Mouse (Mus musculus) testis, adult 2 months (tissue): ENCODE data around the gene Gtpbp8. TPM values are rescaled to one million over a fixed set of nuclear protein-coding genes. Genes with fewer than 3 reads are reported as not detected.

Experiments
- H3K27ac ChIP-seq: fragments of 200-500 bp; 2 replicates; pipeline ENCODE4 v1.5.1; 2012; ENCODE audit warnings: low read depth, low read length; ENCODE audit not compliant: control insufficient read depth, insufficient read depth
- H3K27me3 ChIP-seq: fragments of 200-500 bp; 2 replicates; pipeline ENCODE4 v1.6.1; 2012; ENCODE audit warnings: mild to moderate bottlenecking, low read length, moderate library complexity; ENCODE audit not compliant: control insufficient read depth, insufficient read depth
- H3K36me3 ChIP-seq: fragments of 200-500 bp; 2 replicates; pipeline ENCODE4 v1.6.1; 2012; ENCODE audit warnings: mild to moderate bottlenecking, low read length; ENCODE audit not compliant: control insufficient read depth, insufficient read depth
- H3K4me1 ChIP-seq: fragments of 200-500 bp; 2 replicates; pipeline ENCODE4 v1.6.1; 2012; ENCODE audit warnings: low read length; ENCODE audit not compliant: control insufficient read depth, insufficient read depth
- H3K4me3 ChIP-seq: fragments of 200-500 bp; 2 replicates; pipeline ENCODE4 v1.5.1; 2012; ENCODE audit warnings: low read depth, mild to moderate bottlenecking, low read length, moderate library complexity, mixed read lengths; ENCODE audit not compliant: control insufficient read depth
- CTCF ChIP-seq: fragments of 200-500 bp; IDR thresholded peaks from 2 replicates; pipeline ENCODE4 v1.5.1; 2012; ENCODE audit warnings: low read depth, mild to moderate bottlenecking, inconsistent platforms, low read length, moderate library complexity; ENCODE audit not compliant: control insufficient read depth, insufficient read depth, insufficient replicate concordance
- POLR2A ChIP-seq: fragments of 200-500 bp; IDR thresholded peaks from 2 replicates; pipeline ENCODE4 v1.6.1; 2012; ENCODE audit warnings: low read depth, mild to moderate bottlenecking, inconsistent platforms, low read length, moderate library complexity; ENCODE audit not compliant: control insufficient read depth
- polyA plus RNA-seq: library from polyadenylated mRNA; depleted of rRNA; stranded (reverse); fragments of >200 nt; gene quantifications from 2 replicates; pipeline ENCODE4 v1.2.3, GENCODE M21; 2012

The Gtpbp8 gene
- polyA plus RNA-seq, 1 experiment: 2.8 TPM

GRCm38 (mm10) chr16:44695214-44695858 is 50.8 kb downstream of the Gtpbp8 start:
- Histone ChIP-seq H3K27ac (no peak overlapping the region), H3K4me3 (no peak overlapping the region), H3K36me3 (no peaks in the 10 kb centered on the region), H3K27me3 (no peaks in the 10 kb centered on the region), H3K4me1 (no peaks in the 10 kb centered on the region)
- no peak for TF ChIP-seq POLR2A

- no peak overlapping the region for H3K27ac ChIP-seq
- no peaks in the 10 kb centered on the region for H3K36me3 ChIP-seq
- H3K27me3 ChIP-seq: no peaks in the 10 kb centered on the region
- TF ChIP-seq CTCF (no peak), POLR2A (no peak)
- no peak overlapping the region for H3K4me3 ChIP-seq
- no peaks in the 10 kb centered on the region for H3K4me1 ChIP-seq
These were observed 52.5 kb downstream of the Gtpbp8 start for GRCm38 (mm10) chr16:44693695-44694094.

GRCm38 (mm10) chr16:44692541-44692940 is 53.6 kb downstream of the Gtpbp8 start:
- TF ChIP-seq POLR2A (no peak), CTCF (no peak)
- Histone ChIP-seq H3K36me3 (no peaks in the 10 kb centered on the region), H3K4me1 (0 out of 2 replicates have a peak, but pooled peaks cover 3% of the 10 kb centered on the region), H3K27ac (no peak overlapping the region), H3K27me3 (no peaks in the 10 kb centered on the region), H3K4me3 (no peak overlapping the region)

GRCm38 (mm10) chr16:44691561-44692141 is 54.5 kb downstream of the Gtpbp8 start:
- Histone ChIP-seq H3K27ac (no peak overlapping the region), H3K4me1 (peaks cover 3% of the 10 kb centered on the region), H3K36me3 (no peaks in the 10 kb centered on the region), H3K4me3 (no peak overlapping the region), H3K27me3 (no peaks in the 10 kb centered on the region)
- TF ChIP-seq CTCF (no peak), POLR2A (no peak)

- TF ChIP-seq CTCF (no peak), POLR2A (no peak)
- Histone ChIP-seq H3K27ac (no peak overlapping the region), H3K4me1 (peaks cover 3% of the 10 kb centered on the region), H3K4me3 (no peak overlapping the region), H3K27me3 (no peaks in the 10 kb centered on the region), H3K36me3 (no peaks in the 10 kb centered on the region)
These were observed 55.1 kb downstream of the Gtpbp8 start for GRCm38 (mm10) chr16:44691066-44691465.

- H3K27me3 ChIP-seq: no peaks in the 10 kb centered on the region
- no peak overlapping the region for H3K27ac ChIP-seq
- no peaks in the 10 kb centered on the region for H3K36me3 ChIP-seq
- H3K4me3 ChIP-seq: no peak overlapping the region
- peaks cover 3% of the 10 kb centered on the region for H3K4me1 ChIP-seq
- TF ChIP-seq CTCF (no peak), POLR2A (no peak)
These were observed 55.7 kb downstream of the Gtpbp8 start for GRCm38 (mm10) chr16:44690501-44690900.

GRCm38 (mm10) chr16:44688507-44688906 is 57.7 kb downstream of the Gtpbp8 start:
- H3K27ac ChIP-seq: no peak overlapping the region
- no peak overlapping the region for H3K4me3 ChIP-seq
- peaks cover 3% of the 10 kb centered on the region for H3K4me1 ChIP-seq
- no peaks in the 10 kb centered on the region for H3K36me3 ChIP-seq
- TF ChIP-seq CTCF (no peak), POLR2A (no peak)
- no peaks in the 10 kb centered on the region for H3K27me3 ChIP-seq
